Mouse (Mus musculus) ZHBTc4 (cell line): ENCODE results near the gene Hsd17b10.

Source experiments
- DNase-seq: peaks from one replicate; pipeline ENCODE4 v3.0.0-alpha.2; 2011; ENCODE audit warnings: low read depth, low spot score

The Hsd17b10 gene

GRCm38 (mm10) chrX:152001737-152002710, at the start of gene Hsd17b10:
Gene Hsd17b10 (plus strand): TSS chrX:152001845.
- peak; percentile 92 for DNase-seq

- no peak for DNase-seq
Observed at GRCm38 (mm10) chrX:151999006-151999710, 2.5 kb upstream of the Hsd17b10 start.

GRCm38 (mm10) chrX:152001182-152001684, 412 bp upstream of the Hsd17b10 start:
- no peak for DNase-seq

- no peak for DNase-seq
Observed at GRCm38 (mm10) chrX:152002865-152003264, 1.2 kb downstream of the Hsd17b10 start.

GRCm38 (mm10) chrX:152007863-152008262, 6.2 kb downstream of the Hsd17b10 start:
- DNase-seq, result no peak

- DNase-seq, result no peak
Observed at GRCm38 (mm10) chrX:152015752-152016150, 14.1 kb downstream of the Hsd17b10 start.

- peak; percentile 96 for DNase-seq
Observed at GRCm38 (mm10) chrX:152016151-152017145, 14.8 kb downstream of the Hsd17b10 start, which contains the start of the genes Ribc1 and Smc1a. Gene Ribc1 (minus strand): TSS chrX:152016295. Gene Smc1a (plus strand): TSS chrX:152016428.

GRCm38 (mm10) chrX:152017186-152017585, 15.5 kb downstream of the Hsd17b10 start:
- DNase-seq, result no peak

- DNase-seq, result no peak
Observed at GRCm38 (mm10) chrX:152019294-152019693, 17.6 kb downstream of the Hsd17b10 start.

GRCm38 (mm10) chrX:152039865-152040264, 38.2 kb downstream of the Hsd17b10 start:
- DNase-seq, result no peak

GRCm38 (mm10) chrX:152047230-152047629, 45.6 kb downstream of the Hsd17b10 start:
- DNase-seq, result no peak

- no peak for DNase-seq
Observed at GRCm38 (mm10) chrX:152052546-152052945, 50.9 kb downstream of the Hsd17b10 start.
